Mouse (Mus musculus): ENCODE measurements at regions not wholly inside any gene's neighbourhood (a gene's known extent, or its start where the extent isn't known, plus 50 kb on each side); places are given as distances from the start of the nearest gene placed in this dataset.

DNA sequence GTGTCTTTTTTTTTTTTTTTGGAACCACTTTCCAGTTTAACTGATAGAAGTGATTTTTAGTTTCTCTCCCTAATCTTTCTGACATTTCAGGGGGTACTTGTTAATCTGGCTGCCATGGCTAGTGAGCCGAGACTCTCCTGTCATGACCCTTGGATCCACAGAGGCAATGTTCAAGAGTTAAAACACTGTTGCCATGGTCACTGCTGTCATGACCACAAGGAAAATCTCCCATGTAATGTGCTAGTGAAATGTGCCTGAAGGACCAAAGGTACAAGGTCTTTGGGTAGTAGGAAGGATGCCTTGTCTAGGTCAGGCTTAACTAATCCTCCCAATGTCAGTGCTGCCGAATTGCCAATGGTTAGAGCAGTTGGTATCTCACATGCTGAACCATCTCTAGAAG is 237.7 kb upstream of the Usp25 start:
- in situ Hi-C loops (cut with MboI; ENCODE audit: low sequenced_read_pairs in 2 of 2, unreplicated experiment in 2 of 2) = no loop called here
- Histone ChIP-seq H3K4me3 (ENCODE audit: insufficient read depth in 1 of 2, low read depth in 1 of 2, low read length in 2 of 2, poor library complexity in 1 of 2, severe bottlenecking in 1 of 2) (no peak overlapping the region), H3K27ac (ENCODE audit: insufficient read depth, low read depth, low read length, poor library complexity, severe bottlenecking) (no peak overlapping the region), H3K9me3 (ENCODE audit: control insufficient read depth, insufficient read depth, low read depth, low read length) (no peaks in the 10 kb centered on the region), H3K9ac (ENCODE audit: insufficient read depth, low read depth, low read length, poor library complexity, severe bottlenecking) (no peak overlapping the region), H3K4me1 (ENCODE audit: control insufficient read depth in 2 of 2, insufficient read depth in 2 of 2, low read length in 2 of 2, poor library complexity in 1 of 2) (no peaks in the 10 kb centered on the region), H3K36me3 (ENCODE audit: control insufficient read depth, insufficient read depth, low read length, poor library complexity, severe bottlenecking) (no peaks in the 10 kb centered on the region)
- no peak for TF ChIP-seq ZC3H11A (IDR thresholded peaks at IDR 0.05; ENCODE audit: borderline replicate concordance, low read depth, low read length)
- no peak for TF ChIP-seq ZNF384 (IDR thresholded peaks at IDR 0.05; ENCODE audit: low read depth, low read length)
- TF ChIP-seq MAFK (IDR thresholded peaks at IDR 0.05; ENCODE audit: insufficient read depth, low read depth, low read length) = no peak
- no peak for TF ChIP-seq CHD2 (IDR thresholded peaks at IDR 0.05; ENCODE audit: low read depth, low read length)
- TF ChIP-seq HCFC1 (IDR thresholded peaks at IDR 0.05; ENCODE audit: borderline replicate concordance, insufficient read depth, low read length) = no peak
- no peak for DNase-seq (ENCODE audit: low read depth, low spot score)

DNA sequence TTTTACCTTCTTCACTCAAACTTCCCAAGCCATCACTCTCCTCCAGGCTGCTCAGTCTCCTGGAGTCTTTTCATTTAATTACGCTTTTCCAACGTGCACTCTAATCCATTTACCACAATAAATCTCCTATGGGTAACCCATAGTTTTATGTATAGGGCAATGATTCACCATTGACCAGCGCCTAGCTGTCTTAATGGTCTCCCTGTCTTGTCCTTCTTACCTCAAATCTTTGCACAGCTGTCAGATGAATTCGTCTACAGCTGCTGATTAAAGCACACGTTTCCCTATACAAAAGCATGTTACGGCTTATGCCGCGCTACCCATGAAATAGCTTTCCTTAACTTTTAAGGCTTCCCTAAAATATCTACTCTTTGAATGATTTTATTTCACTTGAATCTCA is 239.5 kb upstream of the Usp25 start:
- no peaks in the 10 kb centered on the region for H3K4me1 ChIP-seq (ENCODE audit: control insufficient read depth in 2 of 2, insufficient read depth in 2 of 2, low read length in 2 of 2, poor library complexity in 1 of 2)
- H3K9ac ChIP-seq (ENCODE audit: insufficient read depth, low read depth, low read length, poor library complexity, severe bottlenecking) = no peak overlapping the region
- TF ChIP-seq CHD2 (IDR thresholded peaks at IDR 0.05; ENCODE audit: low read depth, low read length) (no peak), MAFK (IDR thresholded peaks at IDR 0.05; ENCODE audit: insufficient read depth, low read depth, low read length) (no peak), ZNF384 (IDR thresholded peaks at IDR 0.05; ENCODE audit: low read depth, low read length) (no peak), ZC3H11A (IDR thresholded peaks at IDR 0.05; ENCODE audit: borderline replicate concordance, low read depth, low read length) (no peak), HCFC1 (IDR thresholded peaks at IDR 0.05; ENCODE audit: borderline replicate concordance, insufficient read depth, low read length) (no peak)
- no peaks in the 10 kb centered on the region for H3K36me3 ChIP-seq (ENCODE audit: control insufficient read depth, insufficient read depth, low read length, poor library complexity, severe bottlenecking)
- H3K27ac ChIP-seq (ENCODE audit: insufficient read depth, low read depth, low read length, poor library complexity, severe bottlenecking) = no peak overlapping the region
- H3K9me3 ChIP-seq (ENCODE audit: control insufficient read depth, insufficient read depth, low read depth, low read length) = no peaks in the 10 kb centered on the region
- DNase-seq (ENCODE audit: low read depth, low spot score) = no peak
- in situ Hi-C loops (cut with MboI; ENCODE audit: low sequenced_read_pairs in 2 of 2, unreplicated experiment in 2 of 2) = no loop called here
- H3K4me3 ChIP-seq (ENCODE audit: insufficient read depth in 1 of 2, low read depth in 1 of 2, low read length in 2 of 2, poor library complexity in 1 of 2, severe bottlenecking in 1 of 2) = no peak overlapping the region

DNA sequence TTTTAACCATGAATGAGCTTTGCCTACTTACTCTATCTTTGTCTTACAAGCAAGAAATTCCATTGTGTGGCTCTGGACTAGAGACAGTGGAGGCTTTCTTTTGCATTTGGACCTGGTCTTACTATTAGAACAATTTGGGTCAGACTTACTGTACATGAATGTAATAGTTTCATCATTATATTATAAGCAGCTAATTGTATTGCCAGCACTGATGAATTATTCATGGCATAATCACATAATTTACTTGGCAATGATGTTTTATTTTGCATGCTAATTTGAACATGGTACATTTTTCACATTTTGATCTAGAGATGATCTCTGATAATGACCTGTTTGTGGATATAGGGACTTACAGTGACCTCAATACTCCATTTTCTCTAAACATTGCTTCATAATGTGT is 240.0 kb upstream of the Usp25 start:
- Histone ChIP-seq H3K4me1 (ENCODE audit: control insufficient read depth in 2 of 2, insufficient read depth in 2 of 2, low read length in 2 of 2, poor library complexity in 1 of 2) (no peaks in the 10 kb centered on the region), H3K9ac (ENCODE audit: insufficient read depth, low read depth, low read length, poor library complexity, severe bottlenecking) (no peak overlapping the region), H3K9me3 (ENCODE audit: control insufficient read depth, insufficient read depth, low read depth, low read length) (no peaks in the 10 kb centered on the region), H3K4me3 (ENCODE audit: insufficient read depth in 1 of 2, low read depth in 1 of 2, low read length in 2 of 2, poor library complexity in 1 of 2, severe bottlenecking in 1 of 2) (no peak overlapping the region), H3K36me3 (ENCODE audit: control insufficient read depth, insufficient read depth, low read length, poor library complexity, severe bottlenecking) (no peaks in the 10 kb centered on the region), H3K27ac (ENCODE audit: insufficient read depth, low read depth, low read length, poor library complexity, severe bottlenecking) (no peak overlapping the region)
- in situ Hi-C loops (cut with MboI; ENCODE audit: low sequenced_read_pairs in 2 of 2, unreplicated experiment in 2 of 2) = no loop called here
- TF ChIP-seq ZC3H11A (IDR thresholded peaks at IDR 0.05; ENCODE audit: borderline replicate concordance, low read depth, low read length) = no peak
- no peak for TF ChIP-seq ZNF384 (IDR thresholded peaks at IDR 0.05; ENCODE audit: low read depth, low read length)
- no peak for TF ChIP-seq MAFK (IDR thresholded peaks at IDR 0.05; ENCODE audit: insufficient read depth, low read depth, low read length)
- no peak for TF ChIP-seq HCFC1 (IDR thresholded peaks at IDR 0.05; ENCODE audit: borderline replicate concordance, insufficient read depth, low read length)
- no peak for TF ChIP-seq CHD2 (IDR thresholded peaks at IDR 0.05; ENCODE audit: low read depth, low read length)
- no peak for DNase-seq (ENCODE audit: low read depth, low spot score)

DNA sequence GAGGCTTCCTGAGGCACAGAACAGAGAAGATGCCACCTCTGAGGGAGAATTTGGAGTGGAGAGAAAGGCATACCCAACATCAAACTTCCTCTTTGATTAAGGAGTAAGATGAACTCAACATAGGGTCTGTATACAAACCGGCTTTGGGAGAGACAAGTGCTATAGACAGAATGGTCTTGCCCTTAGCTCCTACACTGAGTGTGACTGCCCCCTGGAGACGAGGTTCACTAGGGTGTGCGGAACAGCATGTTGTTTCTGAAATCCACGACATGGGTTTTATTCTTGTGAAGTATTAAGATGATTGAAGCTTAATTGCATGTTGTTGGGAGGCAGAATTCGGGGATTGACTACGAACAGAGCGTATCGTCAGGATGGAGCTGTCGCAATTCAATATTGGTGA is 244.9 kb upstream of the Usp25 start:
- DNase-seq (ENCODE audit: low read depth, low spot score) = no peak
- Histone ChIP-seq H3K36me3 (ENCODE audit: control insufficient read depth, insufficient read depth, low read length, poor library complexity, severe bottlenecking) (no peaks in the 10 kb centered on the region), H3K27ac (ENCODE audit: insufficient read depth, low read depth, low read length, poor library complexity, severe bottlenecking) (no peak overlapping the region), H3K4me1 (ENCODE audit: control insufficient read depth in 2 of 2, insufficient read depth in 2 of 2, low read length in 2 of 2, poor library complexity in 1 of 2) (no peaks in the 10 kb centered on the region), H3K4me3 (ENCODE audit: insufficient read depth in 1 of 2, low read depth in 1 of 2, low read length in 2 of 2, poor library complexity in 1 of 2, severe bottlenecking in 1 of 2) (no peak overlapping the region), H3K9me3 (ENCODE audit: control insufficient read depth, insufficient read depth, low read depth, low read length) (no peaks in the 10 kb centered on the region), H3K9ac (ENCODE audit: insufficient read depth, low read depth, low read length, poor library complexity, severe bottlenecking) (no peak overlapping the region)
- no peak for TF ChIP-seq MAFK (IDR thresholded peaks at IDR 0.05; ENCODE audit: insufficient read depth, low read depth, low read length)
- TF ChIP-seq HCFC1 (IDR thresholded peaks at IDR 0.05; ENCODE audit: borderline replicate concordance, insufficient read depth, low read length) = no peak
- no peak for TF ChIP-seq ZC3H11A (IDR thresholded peaks at IDR 0.05; ENCODE audit: borderline replicate concordance, low read depth, low read length)
- no peak for TF ChIP-seq ZNF384 (IDR thresholded peaks at IDR 0.05; ENCODE audit: low read depth, low read length)
- no peak for TF ChIP-seq CHD2 (IDR thresholded peaks at IDR 0.05; ENCODE audit: low read depth, low read length)
- in situ Hi-C loops (cut with MboI; ENCODE audit: low sequenced_read_pairs in 2 of 2, unreplicated experiment in 2 of 2) = no loop called here

DNA sequence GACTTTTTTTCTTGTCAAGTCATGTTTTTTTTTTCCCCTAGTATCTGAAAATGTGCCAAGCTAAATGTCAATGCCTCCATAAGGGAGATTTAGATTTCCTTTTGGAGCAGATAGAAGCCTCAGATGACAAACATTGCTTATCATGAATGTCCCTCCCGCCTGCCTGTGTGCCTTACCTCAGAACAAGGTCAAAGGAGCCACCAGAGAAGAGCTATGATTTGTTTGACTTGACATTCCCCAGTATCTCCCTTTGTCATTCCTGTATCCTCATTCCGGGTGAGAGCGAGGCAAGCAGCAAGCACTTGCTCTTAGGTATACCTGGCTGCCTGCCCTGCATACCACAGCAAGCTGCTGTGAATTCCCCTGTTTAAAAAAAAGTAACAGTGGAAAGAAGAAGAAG is 246.9 kb upstream of the Usp25 start:
- H3K36me3 ChIP-seq (ENCODE audit: control insufficient read depth, insufficient read depth, low read length, poor library complexity, severe bottlenecking) = no peaks in the 10 kb centered on the region
- in situ Hi-C loops (cut with MboI; ENCODE audit: low sequenced_read_pairs in 2 of 2, unreplicated experiment in 2 of 2) = no loop called here
- H3K9me3 ChIP-seq (ENCODE audit: control insufficient read depth, insufficient read depth, low read depth, low read length) = no peaks in the 10 kb centered on the region
- H3K9ac ChIP-seq (ENCODE audit: insufficient read depth, low read depth, low read length, poor library complexity, severe bottlenecking) = no peak overlapping the region
- DNase-seq (ENCODE audit: low read depth, low spot score) = no peak
- H3K4me3 ChIP-seq (ENCODE audit: insufficient read depth in 1 of 2, low read depth in 1 of 2, low read length in 2 of 2, poor library complexity in 1 of 2, severe bottlenecking in 1 of 2) = no peak overlapping the region
- TF ChIP-seq ZC3H11A (IDR thresholded peaks at IDR 0.05; ENCODE audit: borderline replicate concordance, low read depth, low read length) (no peak), CHD2 (IDR thresholded peaks at IDR 0.05; ENCODE audit: low read depth, low read length) (no peak), MAFK (IDR thresholded peaks at IDR 0.05; ENCODE audit: insufficient read depth, low read depth, low read length) (no peak), ZNF384 (IDR thresholded peaks at IDR 0.05; ENCODE audit: low read depth, low read length) (no peak), HCFC1 (IDR thresholded peaks at IDR 0.05; ENCODE audit: borderline replicate concordance, insufficient read depth, low read length) (no peak)
- no peaks in the 10 kb centered on the region for H3K4me1 ChIP-seq (ENCODE audit: control insufficient read depth in 2 of 2, insufficient read depth in 2 of 2, low read length in 2 of 2, poor library complexity in 1 of 2)
- no peak overlapping the region for H3K27ac ChIP-seq (ENCODE audit: insufficient read depth, low read depth, low read length, poor library complexity, severe bottlenecking)

Data from ES-E14 (cell line).